Mouse (Mus musculus) liver, embryonic 15.5 days (tissue): ENCODE measurements around the gene Tbc1d10b. TPM values are rescaled to one million over a fixed set of nuclear protein-coding genes. Genes with fewer than 3 reads are reported as not detected.

Experiments
- ATAC-seq: fragments of 200-750 bp; cut with Nextera tagmentation; 2 replicates; pipeline ENCODE4 v1.8.0; 2017; ENCODE audit warnings: moderate number of reproducible peaks, mild to moderate bottlenecking, moderate library complexity; ENCODE audit not compliant: insufficient read depth
- H3K27ac ChIP-seq: fragments of 300-500 bp; sonication (generic); replicated peaks from 2 replicates; pipeline ENCODE4 v1.5.1; 2015; ENCODE audit warnings: mild to moderate bottlenecking, inconsistent platforms
- H3K27me3 ChIP-seq: fragments of 300-500 bp; sonication (generic); 2 replicates; pipeline ENCODE4 v1.6.1; 2015; ENCODE audit warnings: mild to moderate bottlenecking, inconsistent platforms
- H3K36me3 ChIP-seq: fragments of 300-500 bp; sonication (generic); replicated peaks from 2 replicates; pipeline ENCODE4 v1.6.1; 2015; ENCODE audit warnings: moderate library complexity, mild to moderate bottlenecking, inconsistent platforms
- H3K4me1 ChIP-seq: fragments of 300-500 bp; sonication (generic); replicated peaks from 2 replicates; pipeline ENCODE4 v1.6.1; 2015; ENCODE audit warnings: inconsistent platforms
- H3K4me2 ChIP-seq: fragments of 300-500 bp; sonication (generic); 2 replicates; pipeline ENCODE4 v1.6.1; 2015; ENCODE audit warnings: moderate library complexity, mild to moderate bottlenecking, inconsistent platforms
- H3K4me3 ChIP-seq: fragments of 300-500 bp; sonication (generic); replicated peaks from 2 replicates; pipeline ENCODE4 v1.5.1; 2015; ENCODE audit warnings: mild to moderate bottlenecking, inconsistent platforms
- H3K9ac ChIP-seq: fragments of 300-500 bp; sonication (generic); 2 replicates; pipeline ENCODE4 v1.6.1; 2015; ENCODE audit warnings: moderate library complexity, mild to moderate bottlenecking, inconsistent platforms
- H3K9me3 ChIP-seq: fragments of 300-500 bp; sonication (generic); replicated peaks from 2 replicates; pipeline ENCODE4 v1.6.1; 2016; ENCODE audit warnings: inconsistent platforms
- WGBS: fragments of 180-500 bp; shearing (Covaris S2); methylation state at CpG from one replicate; pipeline ENCODE4 v1.1.7; 2015; ENCODE audit warnings: mixed read lengths; ENCODE audit not compliant: insufficient replicate concordance; 5-methylcytosine and 5-hydroxymethylcytosine counted together
- polyA plus RNA-seq: library from polyadenylated mRNA; unstranded; fragments of >200 nt; fragmentation: Nextera tagmentation; extraction: Ambion mirVana; gene quantifications from 2 replicates; pipeline ENCODE4 v1.2.1, GENCODE M21; 2015

Tbc1d10b gene
- polyA plus RNA-seq, 1 experiment from 2014 or later, result 17.1 TPM

DNA sequence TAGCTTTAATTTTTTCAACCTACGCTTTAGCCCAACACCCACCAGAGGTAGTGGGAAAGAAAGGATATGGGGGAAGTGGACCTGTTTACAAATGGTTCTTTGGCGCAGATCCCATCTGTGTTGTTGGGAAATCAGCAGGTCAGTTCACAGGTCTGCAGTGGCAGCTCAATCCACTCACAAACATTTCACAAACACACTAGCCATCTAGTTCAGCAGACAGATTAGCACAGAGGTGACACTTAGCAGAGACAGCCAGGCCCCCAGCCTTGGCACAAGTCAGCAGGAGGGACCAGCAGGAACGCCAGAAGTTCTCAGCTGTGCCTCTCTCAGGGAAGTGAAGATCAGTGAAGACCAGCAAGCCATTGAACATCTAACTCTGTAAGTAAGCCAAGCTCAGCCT lies 60.4 kb downstream of the Tbc1d10b start:
- no peaks in the 10 kb centered on the region for H3K36me3 ChIP-seq
- H3K27me3 ChIP-seq, result no peaks in the 10 kb centered on the region
- no peak overlapping the region for H3K4me3 ChIP-seq
- H3K4me1 ChIP-seq, result peaks cover 39% of the 10 kb centered on the region
- no peaks in the 10 kb centered on the region for H3K9me3 ChIP-seq
- peak overlapping the region; percentile 61 for H3K27ac ChIP-seq
- no peak overlapping the region for H3K4me2 ChIP-seq
- 75% methylated on average over 3 of the region's 3 CpGs for WGBS
- no peak overlapping the region for H3K9ac ChIP-seq
- peak; percentile 51 for ATAC-seq

Other genes with a start within 250 kb of the Tbc1d10b start
- 44.8 and 51.7 TPM in 2 replicates for gene Cdipt, start 232.6 kb downstream of the Tbc1d10b start, polyA plus RNA-seq
- 0.46 and 0.63 TPM in 2 replicates for gene Cdiptos, start 232.4 kb downstream of the Tbc1d10b start, polyA plus RNA-seq
- 9.2 TPM in 2 replicates for gene Mvp, start 193.8 kb downstream of the Tbc1d10b start, polyA plus RNA-seq
- not detected in 2 replicates for gene Pagr1b, start 192.0 kb downstream of the Tbc1d10b start, polyA plus RNA-seq
- gene Pagr1a, start 191.1 kb downstream of the Tbc1d10b start, polyA plus RNA-seq, result 32.8 and 39.1 TPM in 2 replicates
- gene Gm42742, start 187.4 kb downstream of the Tbc1d10b start, polyA plus RNA-seq, result 3.6 and 4.0 TPM in 2 replicates
- gene Prrt2, start 187.3 kb downstream of the Tbc1d10b start, polyA plus RNA-seq, result 0.13 and 0.56 TPM in 2 replicates
- 38.1 and 45.7 TPM in 2 replicates for gene Maz, start 181.4 kb downstream of the Tbc1d10b start, polyA plus RNA-seq
- gene Kif22, start 166.0 kb downstream of the Tbc1d10b start, polyA plus RNA-seq, result 108 and 111 TPM in 2 replicates
- gene Zg16, start 121.1 kb downstream of the Tbc1d10b start, polyA plus RNA-seq, result 0.24 and 0.33 TPM in 2 replicates
- gene AI467606, start 117.1 kb downstream of the Tbc1d10b start, polyA plus RNA-seq, result 8.2 and 9.5 TPM in 2 replicates
- gene Qprt, start 86.2 kb downstream of the Tbc1d10b start, polyA plus RNA-seq, result 65.5 and 76.7 TPM in 2 replicates
- 6.7 and 6.8 TPM in 2 replicates for gene Spn, start 70.6 kb downstream of the Tbc1d10b start, polyA plus RNA-seq
- 18.0 and 21.5 TPM in 2 replicates for gene Cd2bp2, start 12.4 kb downstream of the Tbc1d10b start, polyA plus RNA-seq
- gene Mylpf, start 422 bp upstream of the Tbc1d10b start, polyA plus RNA-seq, result 67.8 and 89.3 TPM in 2 replicates
- gene Zfp553, start 24.6 kb upstream of the Tbc1d10b start, polyA plus RNA-seq, result 6.3 and 6.8 TPM in 2 replicates
- 9.4 and 9.7 TPM in 2 replicates for gene Sept1, start 24.7 kb upstream of the Tbc1d10b start, polyA plus RNA-seq
- gene Zfp771, start 35.8 kb upstream of the Tbc1d10b start, polyA plus RNA-seq, result 13.8 and 15.0 TPM in 2 replicates
- gene Dctpp1, start 52.2 kb upstream of the Tbc1d10b start, polyA plus RNA-seq, result 74.2 and 84.8 TPM in 2 replicates
- 162 and 175 TPM in 2 replicates for gene Sephs2, start 65.6 kb upstream of the Tbc1d10b start, polyA plus RNA-seq
- 6.2 and 7.3 TPM in 2 replicates for gene Itgal, start 87.8 kb upstream of the Tbc1d10b start, polyA plus RNA-seq
- 3.1 and 4.4 TPM in 2 replicates for gene Zfp768, start 137.1 kb upstream of the Tbc1d10b start, polyA plus RNA-seq
- gene Zfp747, start 167.6 kb upstream of the Tbc1d10b start, polyA plus RNA-seq, result 1.8 and 2.3 TPM in 2 replicates
- gene 9130019O22Rik, start 178.7 kb upstream of the Tbc1d10b start, polyA plus RNA-seq, result 1.2 and 1.5 TPM in 2 replicates
- 1.3 and 1.5 TPM in 2 replicates for gene E430018J23Rik, start 185.2 kb upstream of the Tbc1d10b start, polyA plus RNA-seq
- gene Zfp764, start 198.4 kb upstream of the Tbc1d10b start, polyA plus RNA-seq, result 1.3 and 1.7 TPM in 2 replicates
- gene Zfp688, start 213.6 kb upstream of the Tbc1d10b start, polyA plus RNA-seq, result 7.3 and 9.1 TPM in 2 replicates
- gene Zfp689, start 240.7 kb upstream of the Tbc1d10b start, polyA plus RNA-seq, result 2.1 TPM in 2 replicates